Mouse (Mus musculus): ENCODE results near the gene Crybb1. TPM values are rescaled to one million over a fixed set of nuclear protein-coding genes. Genes with fewer than 3 reads are reported as not detected.

Crybb1 gene
- polyA plus RNA-seq, 1 experiment from 2014 or later: 0.22 TPM

- ATAC-seq: no peak
- WGBS: 63% methylated on average over 10 of the region's 10 CpGs
- Histone ChIP-seq H3K4me1 (replicated peaks; ENCODE audit: control insufficient read depth, insufficient read depth, low read length) (peaks cover 3% of the 10 kb centered on the region; the same call in 1 of the 2 replicates), H3K27ac (ENCODE audit: low read depth, low read length) (no peak overlapping the region), H3K36me3 (ENCODE audit: control insufficient read depth, insufficient read depth) (no peaks in the 10 kb centered on the region), H3K4me3 (ENCODE audit: low read depth, low read length) (no peak overlapping the region), H3K9ac (ENCODE audit: low read depth, low read length) (no peak overlapping the region), H3K27me3 (replicated peaks; ENCODE audit: control insufficient read depth, insufficient read depth, low read length) (no peaks in the 10 kb centered on the region), H3K4me2 (replicated peaks; ENCODE audit: low read depth) (no peak overlapping the region), H3K9me3 (ENCODE audit: control insufficient read depth) (no peaks in the 10 kb centered on the region)
- no peak for TF ChIP-seq CTCF (IDR thresholded peaks at IDR 0.05; ENCODE audit: low read depth)
Observed at GRCm38 (mm10) chr5:112283543-112284202, 28.1 kb downstream of the Crybb1 start.

DNA sequence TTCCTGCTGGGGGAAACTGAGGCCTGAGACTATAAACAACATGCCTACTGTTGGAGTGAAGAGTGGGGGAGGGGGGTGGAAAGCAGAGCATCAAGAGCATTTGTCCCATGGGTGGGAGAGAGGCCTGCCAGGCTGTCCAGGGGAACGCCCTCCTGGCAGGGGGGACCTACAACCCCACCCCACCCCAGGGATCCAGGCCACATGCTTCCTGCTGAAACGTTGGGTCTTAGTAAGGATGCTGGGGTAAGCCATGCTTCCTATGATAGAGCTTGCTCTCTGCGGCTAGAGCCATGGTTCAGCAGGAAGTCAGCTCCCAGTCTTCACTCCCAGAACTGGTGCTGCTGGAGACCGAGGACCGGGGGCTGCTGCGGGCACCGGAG lies 28.6 kb downstream of the Crybb1 start:
- 77% methylated on average over 7 of the region's 7 CpGs for WGBS
- no peak overlapping the region for H3K4me3 ChIP-seq (ENCODE audit: low read depth, low read length)
- no peaks in the 10 kb centered on the region for H3K27me3 ChIP-seq (replicated peaks; ENCODE audit: control insufficient read depth, insufficient read depth, low read length)
- no peak overlapping the region for H3K27ac ChIP-seq (ENCODE audit: low read depth, low read length)
- ATAC-seq: no peak
- H3K9me3 ChIP-seq (ENCODE audit: control insufficient read depth): no peaks in the 10 kb centered on the region
- H3K4me1 ChIP-seq (replicated peaks; ENCODE audit: control insufficient read depth, insufficient read depth, low read length): peaks cover 3% of the 10 kb centered on the region; the same call in 1 of the 2 replicates
- H3K4me2 ChIP-seq (replicated peaks; ENCODE audit: low read depth): no peak overlapping the region
- no peak overlapping the region for H3K9ac ChIP-seq (ENCODE audit: low read depth, low read length)
- no peaks in the 10 kb centered on the region for H3K36me3 ChIP-seq (ENCODE audit: control insufficient read depth, insufficient read depth)
- no peak for TF ChIP-seq CTCF (IDR thresholded peaks at IDR 0.05; ENCODE audit: low read depth)

GRCm38 (mm10) chr5:112285548-112286085 lies 30.0 kb downstream of the Crybb1 start:
- peaks cover 3% of the 10 kb centered on the region; the same call in 1 of the 2 replicates for H3K4me1 ChIP-seq (replicated peaks; ENCODE audit: control insufficient read depth, insufficient read depth, low read length)
- no peak for TF ChIP-seq CTCF (IDR thresholded peaks at IDR 0.05; ENCODE audit: low read depth)
- no peaks in the 10 kb centered on the region for H3K9me3 ChIP-seq (ENCODE audit: control insufficient read depth)
- WGBS: 86% methylated on average over 7 of the region's 7 CpGs
- H3K36me3 ChIP-seq (ENCODE audit: control insufficient read depth, insufficient read depth): no peaks in the 10 kb centered on the region
- H3K27me3 ChIP-seq (replicated peaks; ENCODE audit: control insufficient read depth, insufficient read depth, low read length): no peaks in the 10 kb centered on the region
- no peak overlapping the region for H3K4me2 ChIP-seq (replicated peaks; ENCODE audit: low read depth)
- H3K9ac ChIP-seq (ENCODE audit: low read depth, low read length): no peak overlapping the region
- no peak overlapping the region for H3K4me3 ChIP-seq (ENCODE audit: low read depth, low read length)
- no peak overlapping the region for H3K27ac ChIP-seq (ENCODE audit: low read depth, low read length)
- ATAC-seq: no peak

DNA sequence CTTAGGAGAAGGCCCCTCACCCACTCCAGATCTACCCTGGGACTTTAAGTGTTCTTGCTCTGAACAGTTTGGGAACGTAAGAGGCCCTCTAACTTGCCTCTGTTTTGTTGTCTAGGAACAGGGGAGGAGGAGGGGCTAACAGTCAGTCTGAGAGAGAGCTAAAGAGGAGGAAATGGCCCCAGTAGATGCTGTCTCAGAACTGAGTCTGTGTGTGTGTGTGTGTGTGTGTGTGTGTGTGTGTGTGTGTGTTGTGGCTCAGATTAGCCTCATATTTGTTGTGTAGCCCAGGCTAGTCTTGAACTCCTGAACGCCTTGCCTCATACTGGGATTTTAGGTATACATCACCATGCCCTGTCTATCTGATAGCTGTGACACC lies 31.0 kb downstream of the Crybb1 start:
- Histone ChIP-seq H3K27me3 (replicated peaks; ENCODE audit: control insufficient read depth, insufficient read depth, low read length) (no peaks in the 10 kb centered on the region), H3K9me3 (ENCODE audit: control insufficient read depth) (no peaks in the 10 kb centered on the region), H3K4me3 (ENCODE audit: low read depth, low read length) (no peak overlapping the region), H3K9ac (ENCODE audit: low read depth, low read length) (no peak overlapping the region), H3K4me1 (replicated peaks; ENCODE audit: control insufficient read depth, insufficient read depth, low read length) (peaks cover 3% of the 10 kb centered on the region; the same call in 1 of the 2 replicates), H3K27ac (ENCODE audit: low read depth, low read length) (peak overlapping the region; percentile 80), H3K4me2 (replicated peaks; ENCODE audit: low read depth) (peak overlapping the region; percentile 30; the same call in 1 of the 2 replicates), H3K36me3 (ENCODE audit: control insufficient read depth, insufficient read depth) (no peaks in the 10 kb centered on the region)
- no peak for TF ChIP-seq CTCF (IDR thresholded peaks at IDR 0.05; ENCODE audit: low read depth)
- no peak for ATAC-seq
- 57% methylated on average over 2 of the region's 2 CpGs for WGBS

DNA sequence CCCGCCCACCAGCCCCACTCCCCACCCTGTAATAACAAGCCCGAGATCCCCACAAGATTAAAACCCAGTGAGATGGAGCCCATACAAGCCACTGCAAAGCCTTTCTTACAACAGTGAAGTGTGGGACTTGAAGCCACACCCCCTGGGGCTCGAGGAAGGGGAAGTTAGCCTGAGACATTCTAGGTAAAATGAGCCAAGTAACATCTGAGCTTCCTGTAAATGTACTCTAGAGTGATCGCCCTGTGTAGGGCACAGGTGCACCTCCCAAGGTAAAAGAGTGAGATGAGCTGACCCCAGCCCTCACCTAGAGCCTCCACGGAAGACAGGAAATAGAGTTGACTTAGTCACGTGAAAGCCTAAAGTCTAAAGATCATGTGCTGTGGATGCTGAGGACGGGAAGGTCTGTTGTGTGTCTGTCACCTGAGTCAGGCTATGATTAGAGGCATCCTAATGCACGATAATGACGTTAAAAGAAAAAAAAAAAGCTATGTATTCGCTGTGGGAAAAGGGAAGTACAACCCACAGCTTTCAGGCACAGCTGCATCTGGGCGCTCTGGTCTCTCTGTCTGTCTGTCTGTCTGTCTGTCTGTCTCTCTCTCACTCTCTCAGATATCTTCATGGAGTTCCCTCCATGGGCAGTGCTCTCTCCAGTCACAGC lies 31.5 kb downstream of the Crybb1 start:
- Histone ChIP-seq H3K4me1 (replicated peaks; ENCODE audit: control insufficient read depth, insufficient read depth, low read length) (peaks cover 3% of the 10 kb centered on the region; the same call in 1 of the 2 replicates), H3K9ac (ENCODE audit: low read depth, low read length) (peak overlapping the region; percentile 26; the same call in 1 of the 2 replicates), H3K27ac (ENCODE audit: low read depth, low read length) (peak overlapping the region; percentile 80), H3K36me3 (ENCODE audit: control insufficient read depth, insufficient read depth) (no peaks in the 10 kb centered on the region), H3K27me3 (replicated peaks; ENCODE audit: control insufficient read depth, insufficient read depth, low read length) (no peaks in the 10 kb centered on the region), H3K4me3 (ENCODE audit: low read depth, low read length) (no peak overlapping the region), H3K4me2 (replicated peaks; ENCODE audit: low read depth) (peak overlapping the region; percentile 30; the same call in 1 of the 2 replicates), H3K9me3 (ENCODE audit: control insufficient read depth) (no peaks in the 10 kb centered on the region)
- peak; percentile 74 for ATAC-seq
- 35% methylated on average over 11 of the region's 11 CpGs for WGBS
- no peak for TF ChIP-seq CTCF (IDR thresholded peaks at IDR 0.05; ENCODE audit: low read depth)

DNA sequence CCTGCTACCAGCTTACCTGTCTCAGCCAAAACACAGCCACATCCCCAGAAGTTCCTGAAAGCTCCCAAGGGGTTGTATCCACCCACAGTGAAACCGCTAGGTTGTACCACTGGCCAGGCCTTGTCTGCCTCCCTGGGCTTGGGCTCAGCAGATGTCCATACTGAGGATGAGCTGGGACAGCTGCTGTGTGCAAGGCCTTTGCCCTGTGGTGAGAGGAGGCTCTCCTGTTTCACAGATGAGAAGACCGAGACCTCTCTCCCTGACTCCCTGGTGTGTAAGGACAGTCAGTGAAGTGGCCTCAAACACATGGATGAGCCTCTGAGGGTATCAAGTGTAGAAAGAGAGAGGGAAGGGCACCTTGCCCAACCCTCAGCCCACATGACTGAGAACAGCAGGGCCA lies 32.0 kb downstream of the Crybb1 start:
- H3K27me3 ChIP-seq (replicated peaks; ENCODE audit: control insufficient read depth, insufficient read depth, low read length): no peaks in the 10 kb centered on the region
- TF ChIP-seq CTCF (IDR thresholded peaks at IDR 0.05; ENCODE audit: low read depth): no peak
- peak overlapping the region; percentile 80 for H3K27ac ChIP-seq (ENCODE audit: low read depth, low read length)
- no peaks in the 10 kb centered on the region for H3K36me3 ChIP-seq (ENCODE audit: control insufficient read depth, insufficient read depth)
- H3K9ac ChIP-seq (ENCODE audit: low read depth, low read length): no peak overlapping the region
- H3K9me3 ChIP-seq (ENCODE audit: control insufficient read depth): no peaks in the 10 kb centered on the region
- 81% methylated on average over 2 of the region's 2 CpGs for WGBS
- peaks cover 3% of the 10 kb centered on the region; the same call in 1 of the 2 replicates for H3K4me1 ChIP-seq (replicated peaks; ENCODE audit: control insufficient read depth, insufficient read depth, low read length)
- peak overlapping the region; percentile 4; the same call in 1 of the 2 replicates for H3K4me2 ChIP-seq (replicated peaks; ENCODE audit: low read depth)
- ATAC-seq: no peak
- H3K4me3 ChIP-seq (ENCODE audit: low read depth, low read length): no peak overlapping the region
